Mouse (Mus musculus): ENCODE measurements around the gene Mpc2. TPM values are rescaled to one million over a fixed set of nuclear protein-coding genes. Genes with fewer than 3 reads are reported as not detected.

Mpc2 gene
- polyA plus RNA-seq (2014; fragmentation: Nextera tagmentation; extraction: Ambion mirVana) = 95.8 and 100.0 TPM in 2 replicates

DNA sequence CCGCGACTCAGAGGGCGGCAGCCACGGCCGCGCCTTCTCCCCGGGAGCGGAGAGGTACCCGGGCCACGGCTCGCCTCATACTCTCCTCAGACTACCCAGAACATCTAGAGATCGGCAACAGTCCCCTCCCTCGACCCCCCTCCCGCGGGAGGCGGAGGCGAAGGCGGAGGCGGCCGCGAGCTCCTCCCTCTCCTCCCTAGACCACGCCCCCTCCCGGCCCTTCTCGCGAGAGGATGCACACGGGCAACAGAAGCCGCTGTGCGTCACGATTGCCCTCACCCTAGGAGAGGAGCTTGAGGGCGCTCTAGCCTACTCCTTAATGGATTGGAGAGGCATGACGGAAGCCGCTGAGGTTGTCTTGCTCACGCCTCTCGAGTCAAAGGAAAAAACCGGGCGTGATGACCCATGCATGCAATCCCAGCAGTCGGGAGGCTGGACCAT is at the start of gene Mpc2, which contains the start of gene Dcaf6:
TSS of gene Mpc2 (plus strand) at position 278 of the 441 bp plus-strand sequence.
TSS of gene Dcaf6 (minus strand) at position 116 of the 441 bp plus-strand sequence.
- 0% methylated on average over 33 of the region's 37 CpGs for WGBS
- H3K27me3 ChIP-seq (ENCODE audit: control insufficient read depth, insufficient read depth, low read length) = no peaks in the 10 kb centered on the region
- H3K27ac ChIP-seq (ENCODE audit: low read depth, low read length) = peak within 1 kb of the TSS; percentile 43
- H3K4me1 ChIP-seq (replicated peaks; ENCODE audit: control insufficient read depth, insufficient read depth, low read length) = peaks cover 2% of the 10 kb centered on the region; the same call in 1 of the 2 replicates
- ATAC-seq (replicated peaks; ENCODE audit: low FRiP score) (peak; percentile 91), DNase-seq (ENCODE audit: low spot score) (peak; percentile 100)
- peak within 1 kb of the TSS; percentile 89 for H3K4me2 ChIP-seq (ENCODE audit: low read depth, low read length, severe bottlenecking)
- H3K4me3 ChIP-seq (ENCODE audit: low read depth, low read length) = peak within 1 kb of the TSS; percentile 86
- H3K9me3 ChIP-seq (ENCODE audit: control insufficient read depth, low read length) = no peaks in the 10 kb centered on the region
- H3K36me3 ChIP-seq (ENCODE audit: control insufficient read depth, insufficient read depth, low read length) = no peaks in the 10 kb centered on the region
- H3K9ac ChIP-seq (ENCODE audit: low read length) = peak within 1 kb of the TSS; percentile 62

GRCm38 (mm10) chr1:165421357-165421915 is 39.0 kb upstream of the Mpc2 start:
- H3K4me2 ChIP-seq (ENCODE audit: low read depth, low read length, severe bottlenecking) = no peak overlapping the region
- no peak overlapping the region for H3K9ac ChIP-seq (ENCODE audit: low read length)
- no peak overlapping the region for H3K27ac ChIP-seq (ENCODE audit: low read depth, low read length)
- WGBS = 76% methylated on average over 7 of the region's 7 CpGs
- H3K27me3 ChIP-seq (ENCODE audit: control insufficient read depth, insufficient read depth, low read length) = no peaks in the 10 kb centered on the region
- H3K4me3 ChIP-seq (ENCODE audit: low read depth, low read length) = no peak overlapping the region
- H3K36me3 ChIP-seq (ENCODE audit: control insufficient read depth, insufficient read depth, low read length) = no peaks in the 10 kb centered on the region
- no peaks in the 10 kb centered on the region for H3K9me3 ChIP-seq (ENCODE audit: control insufficient read depth, low read length)
- DNase-seq (ENCODE audit: low spot score) (no peak), ATAC-seq (replicated peaks; ENCODE audit: low FRiP score) (no peak)
- no peaks in the 10 kb centered on the region for H3K4me1 ChIP-seq (replicated peaks; ENCODE audit: control insufficient read depth, insufficient read depth, low read length)

DNA sequence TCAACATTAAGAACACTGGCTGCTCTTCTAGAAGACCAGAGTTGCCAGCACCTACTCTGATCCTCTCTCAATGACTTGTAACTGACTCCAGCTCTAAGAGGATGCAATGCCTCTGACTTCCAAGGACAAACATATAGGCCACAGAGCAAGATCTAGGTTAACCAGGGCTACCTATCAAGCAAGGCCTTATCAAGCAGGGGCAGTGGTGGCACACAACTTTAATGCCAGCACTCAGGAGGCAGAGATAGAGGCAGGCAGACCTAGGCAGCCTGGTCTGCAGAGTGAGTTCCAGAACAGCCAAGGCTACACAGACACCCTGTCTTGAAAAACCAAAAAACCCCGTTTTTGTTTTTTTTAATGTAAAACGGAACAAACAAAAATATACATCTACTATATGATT is 34.2 kb upstream of the Mpc2 start:
- no peak overlapping the region for H3K4me3 ChIP-seq (ENCODE audit: low read depth, low read length)
- ATAC-seq (replicated peaks; ENCODE audit: low FRiP score) (no peak), DNase-seq (ENCODE audit: low spot score) (no peak)
- no peaks in the 10 kb centered on the region for H3K9me3 ChIP-seq (ENCODE audit: control insufficient read depth, low read length)
- 93% methylated on average over 2 of the region's 2 CpGs for WGBS
- no peaks in the 10 kb centered on the region for H3K27me3 ChIP-seq (ENCODE audit: control insufficient read depth, insufficient read depth, low read length)
- H3K9ac ChIP-seq (ENCODE audit: low read length) = no peak overlapping the region
- no peaks in the 10 kb centered on the region for H3K4me1 ChIP-seq (replicated peaks; ENCODE audit: control insufficient read depth, insufficient read depth, low read length)
- no peaks in the 10 kb centered on the region for H3K36me3 ChIP-seq (ENCODE audit: control insufficient read depth, insufficient read depth, low read length)
- H3K27ac ChIP-seq (ENCODE audit: low read depth, low read length) = no peak overlapping the region
- H3K4me2 ChIP-seq (ENCODE audit: low read depth, low read length, severe bottlenecking) = no peak overlapping the region

GRCm38 (mm10) chr1:165432883-165433282 is 27.6 kb upstream of the Mpc2 start:
- 87% methylated on average over 1 of the region's 1 CpGs for WGBS
- no peaks in the 10 kb centered on the region; the same call in 1 of the 2 replicates for H3K9me3 ChIP-seq (ENCODE audit: control insufficient read depth, low read length)

DNA sequence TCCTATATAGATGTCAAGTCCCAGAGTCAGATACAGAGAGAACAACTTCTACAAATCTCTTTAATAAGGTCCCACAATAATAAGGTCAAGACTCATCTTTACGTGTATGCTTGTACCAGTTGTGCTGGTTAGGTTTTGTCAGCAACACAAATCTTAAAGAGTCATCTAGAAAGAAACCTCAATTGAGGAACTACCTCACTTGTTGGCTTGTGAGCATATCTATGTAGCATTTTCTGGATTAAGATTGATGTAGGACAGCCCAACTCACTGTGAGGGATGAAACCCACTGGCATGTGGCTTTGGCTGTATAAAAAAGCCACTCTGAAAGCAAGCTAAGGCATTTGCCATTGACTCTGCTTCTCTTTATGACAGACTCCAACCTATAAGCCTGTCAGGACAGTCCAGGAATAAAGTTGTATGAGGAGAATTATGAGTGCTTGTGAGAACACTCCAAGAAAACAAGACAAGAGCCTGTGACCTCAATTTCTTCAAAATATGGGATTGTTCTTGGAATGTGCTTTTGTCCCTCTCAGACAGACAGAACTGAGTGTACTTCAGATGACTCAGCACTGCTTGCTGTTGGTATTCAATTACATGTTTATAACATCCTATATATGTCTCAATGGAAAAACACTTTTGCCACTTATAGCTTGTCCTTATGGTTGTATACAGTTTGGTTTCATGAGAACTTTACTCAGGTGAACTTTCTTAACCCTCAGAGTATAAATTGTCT is 22.0 kb upstream of the Mpc2 start:
- Histone ChIP-seq H3K9me3 (ENCODE audit: control insufficient read depth, low read length) (no peaks in the 10 kb centered on the region; the same call in 1 of the 2 replicates), H3K4me2 (ENCODE audit: low read depth, low read length, severe bottlenecking) (no peak overlapping the region), H3K4me3 (ENCODE audit: low read depth, low read length) (no peak overlapping the region), H3K4me1 (replicated peaks; ENCODE audit: control insufficient read depth, insufficient read depth, low read length) (no peaks in the 10 kb centered on the region), H3K27me3 (ENCODE audit: control insufficient read depth, insufficient read depth, low read length) (no peaks in the 10 kb centered on the region), H3K27ac (ENCODE audit: low read depth, low read length) (no peak overlapping the region), H3K9ac (ENCODE audit: low read length) (no peak overlapping the region), H3K36me3 (ENCODE audit: control insufficient read depth, insufficient read depth, low read length) (no peaks in the 10 kb centered on the region)
- DNase-seq (ENCODE audit: low spot score) (no peak), ATAC-seq (replicated peaks; ENCODE audit: low FRiP score) (no peak)
- 85% methylated on average over 1 of the region's 1 CpGs for WGBS

More at GRCm38 (mm10) chr1:165432883-165433282, 27.6 kb upstream of the Mpc2 start:
- Histone ChIP-seq H3K36me3 (ENCODE audit: control insufficient read depth, insufficient read depth, low read length) (no peaks in the 10 kb centered on the region), H3K4me1 (replicated peaks; ENCODE audit: control insufficient read depth, insufficient read depth, low read length) (no peaks in the 10 kb centered on the region), H3K9ac (ENCODE audit: low read length) (no peak overlapping the region), H3K4me3 (ENCODE audit: low read depth, low read length) (no peak overlapping the region), H3K27me3 (ENCODE audit: control insufficient read depth, insufficient read depth, low read length) (no peaks in the 10 kb centered on the region), H3K27ac (ENCODE audit: low read depth, low read length) (no peak overlapping the region), H3K4me2 (ENCODE audit: low read depth, low read length, severe bottlenecking) (no peak overlapping the region)
- no peak for DNase-seq (ENCODE audit: low spot score)
- ATAC-seq (replicated peaks; ENCODE audit: low FRiP score) = no peak

GRCm38 (mm10) chr1:165440788-165441187 is 19.6 kb upstream of the Mpc2 start:
- Histone ChIP-seq H3K27me3 (ENCODE audit: control insufficient read depth, insufficient read depth, low read length) (no peaks in the 10 kb centered on the region), H3K27ac (ENCODE audit: low read depth, low read length) (no peak overlapping the region), H3K4me1 (replicated peaks; ENCODE audit: control insufficient read depth, insufficient read depth, low read length) (no peaks in the 10 kb centered on the region), H3K36me3 (ENCODE audit: control insufficient read depth, insufficient read depth, low read length) (no peaks in the 10 kb centered on the region), H3K9ac (ENCODE audit: low read length) (no peak overlapping the region), H3K4me3 (ENCODE audit: low read depth, low read length) (no peak overlapping the region), H3K9me3 (ENCODE audit: control insufficient read depth, low read length) (no peaks in the 10 kb centered on the region; the same call in 1 of the 2 replicates), H3K4me2 (ENCODE audit: low read depth, low read length, severe bottlenecking) (no peak overlapping the region)
- 75% methylated on average over 3 of the region's 3 CpGs for WGBS
- ATAC-seq (replicated peaks; ENCODE audit: low FRiP score) = 0 out of 2 replicates have a peak, but pooled peaks have one; percentile 2
- no peak for DNase-seq (ENCODE audit: low spot score)

GRCm38 (mm10) chr1:165441201-165441600 is 19.2 kb upstream of the Mpc2 start:
- no peaks in the 10 kb centered on the region for H3K36me3 ChIP-seq (ENCODE audit: control insufficient read depth, insufficient read depth, low read length)

GRCm38 (mm10) chr1:165441719-165442118 is 18.7 kb upstream of the Mpc2 start:
- Histone ChIP-seq H3K27me3 (ENCODE audit: control insufficient read depth, insufficient read depth, low read length) (no peaks in the 10 kb centered on the region), H3K4me2 (ENCODE audit: low read depth, low read length, severe bottlenecking) (no peak overlapping the region), H3K4me3 (ENCODE audit: low read depth, low read length) (no peak overlapping the region), H3K36me3 (ENCODE audit: control insufficient read depth, insufficient read depth, low read length) (no peaks in the 10 kb centered on the region), H3K9ac (ENCODE audit: low read length) (no peak overlapping the region), H3K27ac (ENCODE audit: low read depth, low read length) (no peak overlapping the region), H3K4me1 (replicated peaks; ENCODE audit: control insufficient read depth, insufficient read depth, low read length) (no peaks in the 10 kb centered on the region), H3K9me3 (ENCODE audit: control insufficient read depth, low read length) (no peaks in the 10 kb centered on the region)
- WGBS = 91% methylated on average over 3 of the region's 3 CpGs
- ATAC-seq (replicated peaks; ENCODE audit: low FRiP score) (no peak), DNase-seq (ENCODE audit: low spot score) (no peak)

More at GRCm38 (mm10) chr1:165441201-165441600, 19.2 kb upstream of the Mpc2 start:
- DNase-seq (ENCODE audit: low spot score) = no peak
- Histone ChIP-seq H3K4me2 (ENCODE audit: low read depth, low read length, severe bottlenecking) (no peak overlapping the region), H3K9me3 (ENCODE audit: control insufficient read depth, low read length) (no peaks in the 10 kb centered on the region; the same call in 1 of the 2 replicates), H3K4me3 (ENCODE audit: low read depth, low read length) (no peak overlapping the region), H3K9ac (ENCODE audit: low read length) (no peak overlapping the region), H3K27me3 (ENCODE audit: control insufficient read depth, insufficient read depth, low read length) (no peaks in the 10 kb centered on the region), H3K27ac (ENCODE audit: low read depth, low read length) (no peak overlapping the region), H3K4me1 (replicated peaks; ENCODE audit: control insufficient read depth, insufficient read depth, low read length) (no peaks in the 10 kb centered on the region)
- peak; percentile 46; the same call in 1 of the 2 replicates for ATAC-seq (replicated peaks; ENCODE audit: low FRiP score)

All from forebrain, embryonic 11.5 days (tissue).